Mouse (Mus musculus) urinary bladder, adult 2 months (tissue): ENCODE results near the gene Col18a1. TPM values are rescaled to one million over a fixed set of nuclear protein-coding genes. Genes with fewer than 3 reads are reported as not detected.
A peak's percentile ranks its signal among the peaks of the same experiment; 100 is the strongest.
"Not testable (repeated sequence)": the region's sequence is repeated elsewhere in the genome, so short reads cannot be mapped to it uniquely, and the experiment has no call there.

Experiments
- DNase-seq: peaks from one replicate; pipeline ENCODE4 v3.0.0; 2022; ENCODE audit warnings: low spot score
- polyA plus RNA-seq: library from polyadenylated mRNA; depleted of rRNA; stranded (reverse); fragments of >200 nt; gene quantifications from 2 replicates; pipeline ENCODE4 v1.2.3, GENCODE M21; 2012

The Col18a1 gene
- polyA plus RNA-seq, 1 experiment: 51.8 TPM

- DNase-seq: no peak
Observed at GRCm38 (mm10) chr10:77135274-77135829, 31.0 kb downstream of the Col18a1 start.

- not testable (repeated sequence) for DNase-seq
Observed at GRCm38 (mm10) chr10:77134807-77135152, 31.6 kb downstream of the Col18a1 start.

GRCm38 (mm10) chr10:77133951-77134806 is 32.2 kb downstream of the Col18a1 start:
- no peak for DNase-seq

DNA sequence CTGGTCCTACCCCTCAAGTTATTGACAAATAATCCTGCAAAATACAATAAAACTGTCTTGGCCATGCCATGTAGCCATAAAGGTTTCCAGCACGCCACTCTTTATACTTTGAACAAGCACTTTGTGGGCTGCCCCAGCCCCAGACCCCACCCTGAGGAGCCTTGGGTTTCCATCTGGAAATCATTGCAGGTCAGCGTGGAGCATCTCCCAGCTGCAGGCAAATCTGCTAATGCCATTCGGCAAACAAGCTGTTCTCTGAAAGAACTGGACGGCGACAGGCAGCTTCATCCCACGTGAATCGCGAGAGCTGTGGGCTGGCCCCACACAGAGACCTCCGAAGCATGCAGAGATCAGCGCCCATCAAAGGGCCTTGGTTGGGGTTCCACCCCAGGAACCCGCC is 34.2 kb downstream of the Col18a1 start:
- DNase-seq: no peak

- no peak for DNase-seq
Observed at GRCm38 (mm10) chr10:77131536-77131935, 34.8 kb downstream of the Col18a1 start.

DNA sequence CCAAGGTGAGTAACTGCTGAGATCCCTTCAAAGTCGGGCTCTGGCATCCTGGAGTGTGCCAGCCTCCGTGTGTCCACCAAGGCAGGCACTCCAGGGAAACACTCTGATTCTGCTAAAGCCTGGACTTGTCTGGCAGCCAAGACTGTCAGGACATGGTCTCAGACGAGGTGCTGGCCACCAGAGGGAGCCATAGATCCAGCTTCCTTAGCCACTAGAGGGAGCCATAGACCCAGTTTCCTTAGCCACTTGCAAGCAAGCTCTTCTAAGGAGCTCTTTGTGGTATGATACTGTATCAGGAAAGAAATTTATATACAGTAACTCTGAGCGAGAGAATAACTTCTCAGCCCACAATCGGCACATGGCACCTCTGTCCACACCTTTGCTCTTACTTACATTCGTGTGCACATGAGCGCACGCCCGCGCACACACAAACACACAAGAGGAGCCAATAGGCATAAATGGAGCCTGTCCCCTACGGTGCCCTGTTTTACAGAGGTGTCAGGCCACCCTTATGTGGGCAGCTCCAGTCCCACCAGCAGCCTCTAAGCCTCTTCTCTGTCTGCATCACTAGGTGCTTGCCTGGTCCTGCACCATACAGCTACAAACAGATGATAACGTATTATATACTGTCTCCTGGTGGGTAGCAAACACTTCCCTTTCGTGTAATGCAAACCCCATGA is 35.6 kb downstream of the Col18a1 start:
- DNase-seq: peak; percentile 79

- no peak for DNase-seq
Observed at GRCm38 (mm10) chr10:77129637-77130410, 36.5 kb downstream of the Col18a1 start.

GRCm38 (mm10) chr10:77127926-77128325 is 38.4 kb downstream of the Col18a1 start:
- no peak for DNase-seq

DNA sequence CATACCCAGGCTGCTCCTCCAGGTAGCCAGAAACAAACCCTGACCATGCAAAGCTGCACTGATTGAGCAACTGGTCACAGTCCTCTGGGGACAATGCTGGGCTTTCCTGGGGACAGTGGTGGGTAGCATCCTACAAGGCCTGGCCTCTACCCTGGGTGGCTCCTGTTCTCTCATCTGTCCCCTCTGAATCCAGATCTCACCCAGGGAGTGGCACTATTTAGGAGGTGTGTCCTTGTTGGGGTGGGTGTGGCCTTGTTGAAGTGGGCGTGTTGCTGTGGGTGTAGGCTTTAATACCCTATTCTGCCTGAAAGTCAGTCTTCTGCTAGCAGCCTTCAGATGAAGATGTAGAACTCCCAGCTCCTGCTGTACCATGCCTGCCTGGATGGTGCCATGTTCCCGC is 39.8 kb downstream of the Col18a1 start:
- DNase-seq: no peak

GRCm38 (mm10) chr10:77125078-77125731 is 41.1 kb downstream of the Col18a1 start:
- DNase-seq: no peak

DNA sequence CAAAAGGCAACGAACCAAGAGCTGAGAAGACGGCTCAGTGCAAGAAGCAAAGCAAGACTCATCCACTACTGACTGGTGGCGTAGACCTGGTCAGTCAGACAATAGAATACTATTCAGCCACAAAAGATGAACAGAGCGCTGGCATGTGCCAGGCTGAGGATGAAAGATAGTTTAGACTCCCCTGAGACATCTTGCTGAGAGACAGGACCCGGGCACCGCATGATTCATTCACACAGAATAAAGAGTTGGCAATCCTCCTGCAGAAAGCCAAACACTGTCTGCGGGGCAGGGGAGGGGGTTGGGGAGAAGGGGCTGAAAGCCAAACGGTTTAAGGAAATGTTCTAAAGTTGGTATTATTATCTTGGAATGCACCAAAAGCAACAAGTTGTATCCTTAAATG is 42.4 kb downstream of the Col18a1 start:
- DNase-seq: no peak

DNA sequence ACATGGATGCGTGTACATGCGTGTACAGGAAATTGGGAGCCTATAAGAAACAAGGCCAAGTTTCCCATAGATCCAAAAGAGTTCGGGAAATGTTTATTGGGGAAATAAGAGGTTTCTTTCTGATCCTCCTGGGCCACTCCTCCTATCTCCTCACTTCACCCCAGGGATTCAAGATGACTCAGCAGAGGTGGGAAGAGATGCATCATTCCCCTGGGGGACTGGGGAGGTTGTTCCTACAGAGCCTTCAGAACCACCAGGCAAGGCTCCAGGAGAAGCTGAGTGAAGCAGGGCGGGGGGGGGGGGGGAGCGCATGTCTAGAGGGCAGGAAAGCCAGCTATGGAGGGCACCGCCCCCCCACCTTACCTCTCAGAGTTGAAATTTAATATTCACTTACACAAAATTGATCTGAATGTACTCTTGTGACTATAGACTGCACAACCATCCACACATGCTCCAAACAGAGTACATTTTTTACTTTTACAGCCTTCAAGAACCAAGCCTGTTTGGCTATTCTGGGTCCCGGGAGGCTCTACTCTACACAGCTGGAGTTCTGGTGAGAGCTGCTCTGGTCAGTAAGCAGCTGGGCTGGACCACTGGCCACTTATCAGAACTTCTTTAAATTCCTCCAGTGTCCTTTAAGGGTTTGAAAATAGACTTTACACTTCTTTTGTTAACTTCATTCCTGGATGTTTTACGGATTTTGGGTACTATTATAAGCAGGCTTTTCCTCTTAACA is 44.9 kb downstream of the Col18a1 start:
- DNase-seq: no peak

GRCm38 (mm10) chr10:77120501-77120900 is 45.8 kb downstream of the Col18a1 start:
- no peak for DNase-seq

- DNase-seq: no peak
Observed at GRCm38 (mm10) chr10:77119437-77119836, 46.9 kb downstream of the Col18a1 start.

DNA sequence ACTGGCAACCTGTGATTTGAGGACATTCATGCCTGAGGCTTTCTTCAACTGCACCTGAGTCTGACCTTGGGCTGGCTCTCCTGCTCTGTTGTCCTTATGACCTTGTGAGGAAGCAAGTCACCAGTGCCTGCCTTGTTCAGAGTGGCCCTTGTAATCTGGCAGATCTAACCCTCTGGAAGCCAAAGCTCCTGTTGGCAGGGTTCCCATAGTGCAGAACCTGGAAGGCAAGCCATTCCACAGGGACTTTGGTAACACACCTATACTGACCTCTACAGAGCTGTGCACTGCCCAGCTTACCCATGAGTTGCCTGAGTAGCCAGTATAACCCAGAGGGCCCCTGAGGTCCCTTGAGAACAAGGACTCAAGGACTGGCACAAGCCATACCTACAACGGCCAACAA is 48.0 kb downstream of the Col18a1 start:
- no peak for DNase-seq

DNA sequence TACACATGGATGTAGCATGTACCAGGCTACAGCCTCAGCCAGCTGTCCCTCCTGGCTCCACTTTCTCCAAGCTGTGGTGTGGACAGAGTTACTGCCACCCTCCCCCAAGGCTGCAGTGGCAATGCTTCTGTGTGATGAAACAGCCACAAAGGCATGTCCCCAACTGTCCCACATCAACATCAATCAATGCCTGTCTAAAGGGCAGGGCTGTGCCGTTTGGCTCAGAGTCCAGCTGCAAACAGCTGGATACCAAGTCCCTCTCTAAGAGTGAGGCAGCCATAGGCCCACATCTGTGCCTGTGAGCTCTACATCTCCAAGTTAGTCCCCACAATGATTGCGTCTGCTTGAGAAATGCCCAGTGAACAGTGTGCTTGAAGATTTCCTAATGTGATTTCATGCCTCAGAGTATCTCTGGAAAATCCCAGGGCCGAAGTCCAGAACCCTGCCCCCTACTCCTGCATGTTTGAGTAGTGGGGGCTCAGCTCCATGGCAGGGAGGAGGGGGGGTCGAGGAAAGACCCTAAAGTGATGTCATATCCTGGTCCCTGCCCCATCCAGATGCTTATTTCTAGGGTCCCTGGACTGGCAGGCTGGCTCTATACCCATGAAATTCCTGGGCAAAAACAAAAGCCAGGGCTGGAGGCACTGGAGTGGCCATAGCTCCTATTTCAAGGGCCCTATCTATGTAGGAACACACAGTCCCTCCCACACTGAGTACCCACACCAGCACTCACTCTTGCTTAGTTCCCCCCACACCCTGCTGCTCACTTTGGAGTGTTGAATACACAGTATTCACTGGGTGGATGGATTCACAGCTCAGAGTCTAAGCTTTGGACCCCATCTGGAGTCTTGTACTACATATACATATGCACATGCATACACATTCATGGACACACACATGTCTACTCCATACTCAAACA is 49.6 kb downstream of the Col18a1 start:
- no peak for DNase-seq

DNA sequence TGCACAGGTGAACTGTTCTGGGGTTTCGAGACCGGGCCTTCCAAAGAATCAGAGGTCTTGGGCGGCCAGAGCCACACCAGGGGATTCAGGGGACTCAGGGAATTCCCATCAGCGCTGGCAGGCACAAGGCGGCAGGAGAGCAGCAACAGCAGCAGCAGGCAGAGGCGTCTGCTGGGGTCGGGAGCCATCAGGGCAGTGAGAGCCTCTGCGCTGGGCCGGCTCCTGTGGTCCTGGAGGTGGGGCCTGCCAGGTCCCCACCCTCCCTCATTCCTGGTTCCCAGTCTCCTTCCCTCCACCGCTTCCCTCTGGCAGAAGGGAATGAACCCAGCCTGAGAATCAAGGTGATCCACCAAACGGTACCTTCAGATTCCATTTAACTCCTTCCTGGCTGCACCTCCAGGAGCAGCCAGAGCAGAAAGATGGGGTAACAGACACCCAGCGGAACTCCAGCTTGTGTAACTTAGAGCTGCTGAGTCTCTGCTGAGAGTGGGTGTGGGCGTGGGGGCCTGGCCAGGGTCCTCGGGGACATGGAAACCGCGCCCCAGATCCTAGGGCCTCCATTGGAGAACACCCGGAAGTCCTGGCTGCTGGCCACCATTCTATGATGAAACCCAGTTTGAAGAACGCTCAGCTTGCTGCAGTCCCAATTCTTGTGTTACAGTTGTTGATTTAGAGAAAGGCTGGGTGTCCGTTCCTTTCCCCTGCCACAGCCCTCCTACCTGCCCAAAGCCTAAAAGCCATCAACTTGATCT is 52.7 kb downstream of the Col18a1 start:
- no peak for DNase-seq

DNA sequence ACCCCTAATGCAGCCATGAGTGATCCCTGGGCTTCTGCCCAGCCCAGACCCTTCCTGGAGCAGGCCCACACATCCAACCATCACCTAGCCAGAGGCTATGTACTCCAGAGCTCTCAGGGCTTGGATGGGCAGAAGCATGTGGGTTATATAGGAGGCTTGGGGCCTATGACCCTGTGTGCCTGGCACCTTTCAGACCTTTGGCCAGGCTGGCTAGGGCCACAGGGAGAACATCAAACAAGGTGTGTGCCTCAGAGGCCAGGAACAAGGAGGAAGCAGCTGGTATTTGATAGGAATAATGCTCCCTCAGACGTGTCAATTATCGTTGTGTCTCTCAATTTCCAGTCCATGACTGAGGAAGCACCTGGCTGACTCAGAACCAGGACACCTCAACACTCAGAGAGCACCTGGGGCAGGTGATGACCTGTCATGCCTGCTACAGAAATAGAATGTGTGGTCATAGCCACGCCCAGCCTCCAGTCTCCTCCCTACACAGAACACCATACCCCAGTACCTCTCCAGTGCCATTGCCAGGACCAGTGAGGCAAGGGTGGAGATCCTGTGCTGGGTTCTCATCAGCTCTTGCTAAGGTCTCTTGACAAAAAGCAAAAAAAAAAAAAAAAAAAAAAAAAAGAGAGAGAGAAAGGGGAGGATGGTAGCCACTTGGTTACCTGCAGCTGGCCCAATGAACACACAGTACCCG is 54.6 kb downstream of the Col18a1 start:
- DNase-seq: no peak

DNA sequence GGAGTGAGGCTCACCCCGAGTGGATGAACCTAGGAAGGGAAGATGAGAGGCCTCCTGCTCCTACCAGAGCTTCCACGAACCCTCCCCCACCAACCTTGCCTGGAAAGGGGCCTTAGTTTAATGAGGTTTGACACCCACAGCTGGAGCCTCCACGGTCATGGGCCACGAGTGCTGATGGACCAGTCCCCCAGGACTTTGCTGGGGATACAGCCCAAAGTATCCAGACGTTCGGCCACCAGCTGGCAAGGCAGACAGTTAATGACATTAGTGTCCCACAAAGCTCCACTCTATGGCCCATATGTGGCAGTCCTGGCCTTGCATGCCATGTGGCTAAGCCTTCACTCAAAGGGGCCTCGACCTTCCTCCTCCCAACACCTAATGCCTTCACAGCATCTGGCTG is 55.5 kb downstream of the Col18a1 start:
- no peak for DNase-seq
